Mouse (Mus musculus) bone marrow macrophage, adult 2 months (primary cell): ENCODE measurements around the gene Lrsam1.

ENCODE experiments used
- CTCF ChIP-seq: IDR thresholded peaks from 2 replicates; pipeline ENCODE4 v1.5.1; 2012; ENCODE audit warnings: low read depth, mild to moderate bottlenecking, low read length, moderate library complexity
- POLR2A ChIP-seq: IDR thresholded peaks from 2 replicates; pipeline ENCODE4 v1.6.1; 2012; ENCODE audit warnings: mild to moderate bottlenecking, low read depth, low read length, borderline replicate concordance

DNA sequence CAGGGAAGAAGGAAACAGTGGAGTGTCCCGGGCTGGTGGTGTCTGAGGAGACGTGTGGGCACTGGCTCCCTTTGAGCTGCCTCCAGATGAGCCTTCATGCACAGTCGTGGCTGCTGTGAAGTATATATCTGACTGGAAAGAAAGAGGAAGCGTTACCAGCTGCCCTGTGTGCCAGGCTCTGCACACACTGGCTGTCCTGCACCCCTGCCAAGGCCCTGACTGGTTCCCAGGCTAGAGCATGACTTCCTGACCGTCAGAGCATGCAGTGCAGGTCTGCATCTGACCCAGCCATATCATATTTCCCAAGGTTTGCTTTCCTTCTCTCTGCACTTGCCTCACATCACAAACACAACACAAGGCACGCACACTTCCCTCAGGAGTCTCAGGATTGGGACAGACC is 30.7 kb upstream of the Lrsam1 start:
- TF ChIP-seq CTCF (no peak), POLR2A (no peak)
